Mouse (Mus musculus) cerebellum, postnatal 4 days (tissue): ENCODE data around the gene Bcas1.

Experiments used
- DNase-seq, 2 experiments: peaks; one replicate each; pipeline ENCODE4 v3.0.0; 2022; ENCODE audit warnings: low spot score in 2 of 2, mixed read lengths in 1 of 2

Gene Bcas1

GRCm38 (mm10) chr2:170310310-170310987, 117.2 kb downstream of the Bcas1 start:
- no peak for DNase-seq

GRCm38 (mm10) chr2:170308966-170309365, 118.7 kb downstream of the Bcas1 start:
- no peak for DNase-seq

GRCm38 (mm10) chr2:170308033-170308820, 119.4 kb downstream of the Bcas1 start:
- no peak for DNase-seq

GRCm38 (mm10) chr2:170307589-170308021, 120.0 kb downstream of the Bcas1 start:
- no peak for DNase-seq

- no peak for DNase-seq
Measured at GRCm38 (mm10) chr2:170306637-170307320, 120.9 kb downstream of the Bcas1 start.

GRCm38 (mm10) chr2:170304766-170305165, 122.9 kb downstream of the Bcas1 start:
- no peak for DNase-seq

- DNase-seq = no peak
Measured at GRCm38 (mm10) chr2:170303595-170303994, 124.0 kb downstream of the Bcas1 start.

- no peak for DNase-seq
Measured at GRCm38 (mm10) chr2:170302825-170303224, 124.8 kb downstream of the Bcas1 start.
